In the genomic region with DNA sequence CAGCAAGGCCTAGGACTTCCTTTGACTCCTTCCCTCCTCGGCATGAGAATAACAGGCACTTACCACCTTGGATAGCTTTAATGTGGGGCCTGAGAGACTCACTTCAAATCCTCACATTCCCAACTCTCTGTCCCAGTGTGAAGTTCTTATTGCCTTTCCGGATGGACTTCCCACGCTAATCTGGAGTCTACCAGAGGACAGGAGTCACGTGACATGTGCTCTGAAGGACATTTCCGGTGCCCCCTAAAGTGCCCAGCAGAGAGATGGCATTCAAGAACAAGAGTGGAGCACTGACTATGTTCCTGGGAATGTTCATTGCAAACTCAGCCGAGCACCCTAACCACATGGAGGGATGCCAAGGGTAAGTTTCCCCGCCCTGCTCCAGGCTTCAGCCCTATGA, we compare ENCODE assay signal across 23 mouse cellular contexts.
"Had no signal": no experiment of that assay in that cellular context is flagged by ENCODE, and none has a peak within 500 bp of the region (broad histone marks: within the 10 kb centered on the region; RNA-seq: fewer than 3 reads in every experiment).

No protein-coding gene starts in this region.

- H3K9ac ChIP-seq: limb, embryonic 13.5 days; liver, embryonic 12.5 days; liver, embryonic 15.5 days; neural tube, embryonic 12.5 days; neural tube, embryonic 15.5 days; stomach, embryonic 15.5 days had no signal

- H3K36me3 ChIP-seq: limb, embryonic 10.5 days; limb, embryonic 13.5 days; liver, embryonic 12.5 days; liver, embryonic 15.5 days; neural tube, embryonic 12.5 days; neural tube, embryonic 15.5 days; stomach, embryonic 15.5 days had no signal

- ATAC-seq: intestine, embryonic 16.5 days; liver, embryonic 12.5 days; lung, postnatal 0 days had no signal

- H3K4me3 ChIP-seq: limb, embryonic 10.5 days; limb, embryonic 13.5 days; liver, embryonic 12.5 days; liver, embryonic 15.5 days; megakaryocyte, embryonic 14.5 days; neural tube, embryonic 12.5 days; neural tube, embryonic 15.5 days; stomach, embryonic 15.5 days had no signal

- DNase-seq: kidney, adult 18-20 months; kidney, adult 9 months; kidney, postnatal 14 days; kidney, postnatal 4 days; layer of hippocampus, adult 9-11 months; liver; lung, adult 18-20 months; right cerebral cortex, adult 18-20 months; right cerebral cortex, postnatal 25 days; spleen, adult 18-20 months; thymus, postnatal 25 days had no signal

- H3K27me3 ChIP-seq: limb, embryonic 13.5 days; liver, embryonic 12.5 days; liver, embryonic 15.5 days; megakaryocyte, embryonic 14.5 days; neural tube, embryonic 12.5 days; neural tube, embryonic 15.5 days; stomach, embryonic 15.5 days had no signal

- H3K4me2 ChIP-seq: limb, embryonic 13.5 days; liver, embryonic 12.5 days; liver, embryonic 15.5 days; midbrain, embryonic 11.5 days; neural tube, embryonic 12.5 days; neural tube, embryonic 15.5 days; stomach, embryonic 15.5 days had no signal

- H3K4me1 ChIP-seq: limb, embryonic 10.5 days; limb, embryonic 13.5 days; liver, embryonic 12.5 days; liver, embryonic 15.5 days; megakaryocyte, embryonic 14.5 days; neural tube, embryonic 12.5 days; neural tube, embryonic 15.5 days; stomach, embryonic 15.5 days had no signal

- H3K9me3 ChIP-seq: limb, embryonic 10.5 days; limb, embryonic 13.5 days; liver, embryonic 15.5 days; neural tube, embryonic 12.5 days; neural tube, embryonic 15.5 days; stomach, embryonic 15.5 days had no signal

- H3K27ac ChIP-seq: limb, embryonic 10.5 days; limb, embryonic 13.5 days; liver, embryonic 12.5 days; liver, embryonic 15.5 days; macrophage; neural tube, embryonic 12.5 days; neural tube, embryonic 15.5 days; stomach, embryonic 15.5 days had no signal
